Mouse (Mus musculus) left cerebral cortex, adult 6 months (tissue): ENCODE measurements around the gene Ajm1. TPM values are rescaled to one million over a fixed set of nuclear protein-coding genes. Genes with fewer than 3 reads are reported as not detected.

ENCODE experiments used
- long read RNA-seq, 2 experiments: library from polyadenylated mRNA; unstranded; transcript quantifications; one replicate each; pipeline ENCODE4 v2.0.0; 2019 to 2020
- polyA plus RNA-seq: library from polyadenylated mRNA; unstranded; fragments of <200 nt; fragmentation: Nextera tagmentation; gene quantifications from 2 replicates; pipeline ENCODE4 v1.2.3, GENCODE M21; 2021

Ajm1 gene
- 10.3 and 21.2 TPM in 2 replicates for polyA plus RNA-seq
- long read RNA-seq, experiment 1, full-length matches to known transcripts, result 29 of 59 reads
- long read RNA-seq, experiment 1, partial matches to known transcripts, result 0 of 59 reads
- long read RNA-seq, experiment 1, other reads (novel, unspliced or antisense), result 30 of 59 reads
- long read RNA-seq, experiment 2, full-length matches to known transcripts, result 2 of 15 reads
- long read RNA-seq, experiment 2, partial matches to known transcripts, result 0 of 15 reads
- long read RNA-seq, experiment 2, other reads (novel, unspliced or antisense), result 13 of 15 reads

DNA sequence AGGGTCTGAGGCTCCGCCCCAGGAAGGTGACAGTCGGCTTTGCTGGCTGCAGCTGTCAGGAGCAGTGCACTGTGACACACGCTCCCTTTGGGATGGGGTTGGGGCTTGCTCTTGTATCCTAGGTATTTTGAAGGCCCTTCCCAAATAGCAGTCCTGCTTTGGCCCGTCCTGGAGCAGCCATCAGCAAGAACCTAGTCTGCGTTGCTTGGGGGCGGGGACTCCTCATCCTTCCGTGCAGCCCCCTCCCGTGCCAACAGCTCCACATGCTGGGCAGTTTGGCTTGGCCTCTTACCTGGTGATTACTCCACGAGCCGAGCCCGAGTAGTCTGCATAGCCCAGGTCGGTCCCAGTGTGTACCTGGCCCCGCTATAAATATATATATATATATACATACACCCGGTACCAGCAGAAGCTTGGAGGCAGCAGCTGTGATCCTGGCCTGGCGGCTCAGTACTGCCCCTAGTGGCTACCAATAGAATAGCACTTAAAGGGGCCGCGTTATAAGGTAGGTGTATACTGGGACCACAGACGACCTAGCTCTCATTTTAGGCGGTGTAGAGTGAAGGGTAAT is at the start of gene Ajm1:
Gene Ajm1, minus strand, starts transcription at position 464 of the 571 bp plus-strand sequence.

GRCm38 (mm10) chr2:25627811-25628210 is 46.3 kb upstream of the Ajm1 start, which contains the start of gene Fcna:
TSS of gene Fcna (minus strand) at chr2:25628030.

DNA sequence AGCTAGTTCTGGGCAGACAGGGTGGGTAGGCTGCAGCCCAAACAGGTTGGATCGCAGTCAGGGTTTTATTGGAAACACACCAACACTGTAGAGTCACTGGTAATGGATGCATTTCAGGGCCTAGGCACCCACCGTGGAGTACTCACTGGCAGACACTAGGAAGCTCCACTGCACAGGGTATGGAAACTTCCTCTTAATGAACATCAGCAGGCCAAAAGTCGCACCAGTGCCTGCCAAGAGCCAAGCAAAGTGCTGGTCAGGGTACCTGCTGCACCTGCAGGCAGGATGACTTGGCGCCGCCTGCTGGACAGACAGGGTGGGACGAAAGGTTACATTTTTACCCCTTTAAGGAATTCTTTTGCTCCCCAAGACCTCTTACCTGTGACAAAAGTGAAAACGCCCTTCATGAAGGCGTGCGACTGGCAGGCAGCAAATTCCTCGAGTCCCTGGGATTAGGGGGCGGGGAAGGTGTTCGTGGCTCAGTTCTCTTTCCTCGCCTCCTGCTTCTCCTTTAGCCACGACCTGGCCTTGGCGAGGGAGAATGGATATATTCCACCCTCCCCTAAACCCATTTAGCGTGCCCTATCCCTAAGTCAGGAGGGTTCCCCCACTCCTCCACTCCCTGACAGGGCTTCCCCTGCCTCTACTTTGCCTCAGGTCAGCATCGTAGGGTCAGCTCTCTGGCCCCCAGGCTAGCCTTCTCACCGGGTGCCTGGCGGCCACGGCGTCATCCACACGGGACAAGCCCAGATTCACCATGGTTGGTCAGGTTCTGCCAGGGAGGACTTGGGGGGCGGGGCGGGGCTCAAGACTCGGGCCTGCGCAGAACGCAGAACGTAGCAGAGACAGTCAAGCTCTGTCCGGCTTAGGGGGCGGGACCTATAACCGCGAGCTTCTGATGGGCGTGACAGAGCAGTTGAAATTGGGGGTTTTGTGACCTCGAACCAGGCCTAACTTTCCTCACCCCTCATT is 40.0 kb upstream of the Ajm1 start, which contains the start of gene Tmem141:
Gene Tmem141, minus strand, starts transcription at position 777 of the 972 bp plus-strand sequence.

GRCm38 (mm10) chr2:25617578-25617977 is 36.0 kb upstream of the Ajm1 start, which contains the start of gene Ccdc183:
TSS of gene Ccdc183 (minus strand) at chr2:25617678.

DNA sequence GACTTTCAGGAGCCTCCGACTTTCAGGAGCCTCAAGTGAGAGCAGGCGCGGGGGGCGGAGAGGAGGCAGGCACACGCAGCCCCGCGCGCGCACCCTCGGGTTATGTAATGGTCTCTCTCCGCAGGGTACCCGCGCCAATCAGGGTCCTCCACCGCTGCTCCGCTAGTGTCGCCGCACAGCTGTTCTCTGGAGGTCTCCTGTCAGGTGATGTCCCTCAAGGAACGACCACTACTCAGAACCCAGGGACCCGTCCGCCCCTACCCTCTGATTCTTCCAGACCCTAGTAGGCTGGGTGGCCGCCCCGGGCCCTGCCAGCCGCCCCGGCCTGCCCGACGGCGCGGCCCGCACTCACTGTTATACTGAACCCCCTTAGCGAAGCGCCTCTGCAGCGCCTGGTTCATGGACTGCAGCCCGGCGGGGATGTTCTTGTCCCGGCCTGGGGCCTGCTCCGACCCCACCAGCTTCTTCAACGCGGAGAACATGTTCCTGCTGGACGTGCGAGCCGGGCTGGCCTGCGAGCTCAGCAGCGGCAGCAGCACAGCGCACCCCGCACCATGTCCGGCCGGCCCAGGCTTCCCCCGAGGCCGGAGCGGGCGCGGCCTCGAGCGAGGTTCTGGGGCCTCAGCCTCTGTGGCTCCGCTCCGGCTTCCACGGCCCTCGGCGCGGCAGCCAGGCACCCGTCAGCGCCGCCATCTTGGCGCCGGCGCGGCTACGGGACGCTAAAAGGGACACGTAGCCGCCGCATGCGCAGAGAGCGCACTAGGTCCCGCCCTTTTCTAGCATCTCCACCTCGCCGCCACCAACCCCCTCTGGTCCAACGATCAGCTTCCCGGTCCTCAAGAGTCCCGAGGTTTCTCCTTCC is 26.4 kb upstream of the Ajm1 start, which contains the start of gene Rabl6:
Gene Rabl6, minus strand, starts transcription at position 761 of the 862 bp plus-strand sequence.

GRCm38 (mm10) chr2:25574579-25575431 is 6.8 kb downstream of the Ajm1 start, which contains the start of the genes Mamdc4 and Phpt1:
TSS of gene Mamdc4 (minus strand) at chr2:25574845.
TSS of gene Phpt1 (minus strand) at chr2:25575224.

DNA sequence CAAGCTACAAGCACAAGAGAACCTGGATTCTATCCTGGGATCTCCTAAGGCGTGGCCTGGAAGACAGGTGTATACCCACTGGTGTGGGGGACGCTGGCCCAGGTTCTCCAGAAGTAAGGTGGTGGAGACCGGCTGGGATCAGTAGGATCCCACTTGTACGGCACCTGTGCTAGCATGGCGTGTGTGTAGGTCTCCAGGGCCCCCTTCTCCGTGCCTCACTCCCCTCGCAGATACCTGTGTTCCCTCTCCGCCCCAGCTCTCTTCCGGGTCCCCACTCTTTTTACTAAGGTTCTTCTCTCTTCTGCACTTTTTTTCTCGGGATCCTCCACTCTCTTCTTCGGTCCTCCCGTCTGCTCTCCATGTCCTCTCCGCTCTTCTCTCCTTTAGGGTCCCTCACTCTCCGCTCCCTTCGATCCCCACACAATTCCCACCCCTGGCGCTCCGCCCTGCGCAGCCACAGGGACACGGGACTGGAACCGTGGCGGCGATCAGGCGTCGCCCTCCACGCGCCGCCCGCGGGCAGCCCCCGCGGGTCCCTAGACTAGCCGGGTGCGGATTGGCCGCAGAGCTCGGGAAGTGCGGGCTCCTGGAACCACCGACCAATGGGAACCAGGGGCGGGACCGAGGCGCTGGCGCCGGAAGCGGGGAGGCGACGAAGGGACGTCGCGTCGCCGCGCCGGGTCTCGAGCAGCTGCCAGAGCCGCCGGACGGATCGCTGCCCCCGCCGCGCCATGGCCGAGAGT is 24.2 kb downstream of the Ajm1 start, which contains the start of gene Edf1:
Gene Edf1, plus strand, starts transcription at position 627 of the 743 bp plus-strand sequence.

DNA sequence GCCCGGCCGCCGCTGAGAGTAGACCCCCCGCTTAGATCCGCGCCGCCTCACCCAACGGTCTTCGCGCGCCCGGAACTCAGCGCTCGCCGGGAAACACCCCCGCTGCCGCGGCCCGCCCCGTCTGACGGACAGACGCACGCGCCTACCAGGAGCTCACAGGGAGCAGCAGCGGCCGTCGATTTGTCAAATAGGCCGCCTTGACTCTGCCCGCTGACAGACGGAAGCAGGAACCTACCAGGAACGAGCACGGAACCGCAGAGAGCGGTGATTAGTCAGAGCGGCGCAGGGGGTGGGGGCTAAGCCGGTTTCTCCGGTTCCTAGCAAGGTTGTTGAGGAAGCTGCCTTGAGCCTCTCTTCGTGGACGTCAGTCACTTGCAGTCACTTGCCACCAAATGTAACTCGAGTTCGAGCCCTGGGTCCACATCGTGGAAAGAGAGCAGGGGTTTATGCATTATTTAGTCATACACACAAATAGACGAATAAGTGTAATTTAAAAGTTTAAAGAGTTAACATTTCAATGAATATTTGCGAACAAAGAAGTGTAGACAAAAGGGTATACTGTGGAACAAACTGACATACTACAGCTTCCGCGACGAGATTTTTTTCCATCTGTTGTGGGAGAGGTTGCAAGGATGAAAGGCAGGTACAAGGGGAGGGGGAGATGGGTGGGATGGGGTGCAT is 34.6 kb downstream of the Ajm1 start, which contains the start of gene Traf2:
Gene Traf2, minus strand, starts transcription at position 130 of the 681 bp plus-strand sequence.

Other genes with a start within 250 kb of the Ajm1 start
- gene Man1b1, start 249.4 kb downstream of the Ajm1 start, polyA plus RNA-seq, result 17.0 and 18.5 TPM in 2 replicates
- gene Dpp7, start 225.4 kb downstream of the Ajm1 start, polyA plus RNA-seq, result 17.8 and 22.5 TPM in 2 replicates
- 20.6 and 34.9 TPM in 2 replicates for gene Uap1l1, start 216.1 kb downstream of the Ajm1 start, polyA plus RNA-seq
- gene Sapcd2, start 209.4 kb downstream of the Ajm1 start, polyA plus RNA-seq, result 1.2 and 1.7 TPM in 2 replicates
- 21.4 and 31.9 TPM in 2 replicates for gene Entpd2, start 185.9 kb downstream of the Ajm1 start, polyA plus RNA-seq
- 232 and 408 TPM in 2 replicates for gene Npdc1, start 182.4 kb downstream of the Ajm1 start, polyA plus RNA-seq
- not detected in 2 replicates for gene Fut7, start 158.5 kb downstream of the Ajm1 start, polyA plus RNA-seq
- gene Abca2, start 153.1 kb downstream of the Ajm1 start, polyA plus RNA-seq, result 21.7 and 39.7 TPM in 2 replicates
- 0.68 and 1.1 TPM in 2 replicates for gene Clic3, start 124.9 kb downstream of the Ajm1 start, polyA plus RNA-seq
- gene Paxx, start 120.7 kb downstream of the Ajm1 start, polyA plus RNA-seq, result 121 and 132 TPM in 2 replicates
- 6,798 and 9,400 TPM in 2 replicates for gene Ptgds, start 111.7 kb downstream of the Ajm1 start, polyA plus RNA-seq
- gene Lcn12, start 87.8 kb downstream of the Ajm1 start, polyA plus RNA-seq, result not detected in 2 replicates
- gene Fbxw5, start 81.0 kb downstream of the Ajm1 start, polyA plus RNA-seq, result 103 and 115 TPM in 2 replicates
- gene C8g, start 80.0 kb downstream of the Ajm1 start, polyA plus RNA-seq, result 1.4 and 1.7 TPM in 2 replicates
- 9.1 and 11.9 TPM in 2 replicates for gene Traf2, start 34.8 kb downstream of the Ajm1 start, polyA plus RNA-seq
- gene Edf1, start 23.9 kb downstream of the Ajm1 start, polyA plus RNA-seq, result 778 and 803 TPM in 2 replicates
- gene Mamdc4, start 6.9 kb downstream of the Ajm1 start, polyA plus RNA-seq, result 0.89 and 3.5 TPM in 2 replicates
- 152 and 173 TPM in 2 replicates for gene Phpt1, start 6.5 kb downstream of the Ajm1 start, polyA plus RNA-seq
- gene Rabl6, start 26.8 kb upstream of the Ajm1 start, polyA plus RNA-seq, result 70.0 and 86.7 TPM in 2 replicates
- 0.82 and 0.94 TPM in 2 replicates for gene Ccdc183, start 35.9 kb upstream of the Ajm1 start, polyA plus RNA-seq
- gene Tmem141, start 40.2 kb upstream of the Ajm1 start, polyA plus RNA-seq, result 64.7 and 70.7 TPM in 2 replicates
- gene Fcna, start 46.3 kb upstream of the Ajm1 start, polyA plus RNA-seq, result 0.28 and 0.49 TPM in 2 replicates
- gene Lcn8, start 71.4 kb upstream of the Ajm1 start, polyA plus RNA-seq, result not detected in 2 replicates
- not detected in 2 replicates for gene Lcn5, start 76.2 kb upstream of the Ajm1 start, polyA plus RNA-seq
- not detected in 2 replicates for gene Lcn6, start 95.0 kb upstream of the Ajm1 start, polyA plus RNA-seq
- gene Lcn10, start 101.0 kb upstream of the Ajm1 start, polyA plus RNA-seq, result not detected in 2 replicates
- not detected in 2 replicates for gene Obp2a, start 118.3 kb upstream of the Ajm1 start, polyA plus RNA-seq
- gene Bmyc, start 125.0 kb upstream of the Ajm1 start, polyA plus RNA-seq, result 213 and 229 TPM in 2 replicates
- not detected in 2 replicates for gene Obp2b, start 155.3 kb upstream of the Ajm1 start, polyA plus RNA-seq
- gene Lcn3, start 183.8 kb upstream of the Ajm1 start, polyA plus RNA-seq, result not detected in 2 replicates
- not detected in 2 replicates for gene Lcn11, start 195.3 kb upstream of the Ajm1 start, polyA plus RNA-seq
- gene Gm13539, start 200.5 kb upstream of the Ajm1 start, polyA plus RNA-seq, result not detected in 2 replicates
- gene Glt6d1, start 234.1 kb upstream of the Ajm1 start, polyA plus RNA-seq, result not detected in 2 replicates
- not detected in 2 replicates for gene Lcn9, start 241.4 kb upstream of the Ajm1 start, polyA plus RNA-seq